In genomic region chr13:111946271-111946670, GRCm38 (mm10) we compare ENCODE assay signal across 16 mouse cellular contexts.
"Had no signal": no experiment of that assay in that cellular context is flagged by ENCODE, and none has a peak within 500 bp of the region (broad histone marks: within the 10 kb centered on the region; RNA-seq: fewer than 3 reads in every experiment).

No protein-coding gene starts in this region.

- H3K4me3 ChIP-seq: liver, embryonic 15.5 days; lung, embryonic 15.5 days; megakaryocyte, embryonic 14.5 days; midbrain, embryonic 13.5 days; midbrain, embryonic 15.5 days; neural tube, embryonic 12.5 days had no signal

- H3K27me3 ChIP-seq: lung, embryonic 15.5 days; midbrain, embryonic 13.5 days; midbrain, embryonic 15.5 days; neural tube, embryonic 12.5 days had no signal

- H3K27ac ChIP-seq: liver, embryonic 15.5 days; lung, embryonic 15.5 days; macrophage; midbrain, embryonic 13.5 days; midbrain, embryonic 15.5 days; neural tube, embryonic 12.5 days had no signal

- H3K9ac ChIP-seq: liver, embryonic 15.5 days; liver, postnatal 0 days; lung, embryonic 15.5 days; midbrain, embryonic 13.5 days; midbrain, embryonic 15.5 days; neural tube, embryonic 12.5 days had no signal

- H3K4me1 ChIP-seq: megakaryocyte, embryonic 14.5 days; midbrain, embryonic 15.5 days had no signal

- DNase-seq: liver, postnatal 0 days; lung, adult 2 months; lung, postnatal 14 days; lung, postnatal 36 days; right cerebral cortex, postnatal 14 days; thymus, adult 2 months; thymus, postnatal 25 days; thymus, postnatal 4 days had no signal

- H3K9me3 ChIP-seq: liver, embryonic 15.5 days; lung, embryonic 15.5 days; midbrain, embryonic 13.5 days; midbrain, embryonic 15.5 days had no signal

- H3K4me2 ChIP-seq: liver, embryonic 15.5 days; lung, embryonic 15.5 days; midbrain, embryonic 11.5 days; midbrain, embryonic 13.5 days; midbrain, embryonic 15.5 days; neural tube, embryonic 12.5 days had no signal

- H3K36me3 ChIP-seq: liver, embryonic 15.5 days; lung, embryonic 15.5 days; midbrain, embryonic 13.5 days; midbrain, embryonic 15.5 days; neural tube, embryonic 12.5 days had no signal
